Mouse (Mus musculus) liver, adult 10 weeks (tissue): ENCODE measurements around the gene Olfr235. TPM values are rescaled to one million over a fixed set of nuclear protein-coding genes. Genes with fewer than 3 reads are reported as not detected.

Experiments
- polyA plus RNA-seq: library from polyadenylated mRNA; stranded (reverse); fragments of 350-450 nt; fragmentation: Illumina TruSeq; extraction: RNeasy Lipid Tissue Mini Kit (QIAGEN cat#74804); gene quantifications from one replicate; pipeline ENCODE4 v1.2.3, GENCODE M21; 2014; ENCODE audit warnings: low read depth, low replicate concordance

Olfr235 gene
- polyA plus RNA-seq = not detected

DNA sequence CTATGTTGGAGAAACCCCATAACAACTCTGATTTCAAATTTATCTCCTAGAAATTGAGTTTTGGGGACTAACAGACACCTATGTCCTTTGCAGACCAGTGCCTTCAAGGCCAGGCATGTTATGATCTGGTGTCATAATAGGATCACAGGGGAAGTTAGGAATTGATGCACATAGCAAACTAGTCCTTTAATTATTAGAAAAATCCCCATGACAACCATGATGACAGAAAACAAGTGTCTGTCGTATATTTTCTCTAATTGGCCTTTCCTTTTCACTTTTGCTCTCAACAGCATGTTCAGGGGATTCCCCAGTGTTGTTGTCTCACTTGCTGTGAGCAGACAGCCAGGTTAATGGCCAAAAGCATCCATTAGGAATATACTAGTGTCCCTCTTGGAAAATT is at the start of gene Olfr235:
Gene Olfr235, plus strand, starts transcription at position 301 of the 400 bp plus-strand sequence.

DNA sequence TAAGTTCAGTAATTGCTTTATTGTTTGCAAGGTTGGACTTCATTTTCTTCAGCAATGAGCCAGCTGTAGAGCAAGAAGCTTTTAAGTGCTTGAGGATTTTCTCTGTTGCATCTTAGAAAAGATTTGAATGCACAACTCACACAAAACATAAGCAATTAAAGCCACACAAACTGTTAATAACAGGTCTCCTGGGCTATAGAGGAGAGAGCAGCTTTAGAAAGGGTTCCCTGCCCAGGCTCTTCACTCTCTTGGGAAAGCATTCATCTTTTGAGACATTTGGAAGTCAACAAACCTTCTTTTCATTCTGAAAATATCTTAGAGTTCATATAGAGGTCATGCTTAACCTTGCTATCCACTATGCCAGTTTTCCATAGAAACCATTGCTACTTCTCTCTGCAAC is 28.3 kb upstream of the Olfr235 start, which contains the start of gene Olfr1432:
Gene Olfr1432, minus strand, starts transcription at position 101 of the 400 bp plus-strand sequence.

DNA sequence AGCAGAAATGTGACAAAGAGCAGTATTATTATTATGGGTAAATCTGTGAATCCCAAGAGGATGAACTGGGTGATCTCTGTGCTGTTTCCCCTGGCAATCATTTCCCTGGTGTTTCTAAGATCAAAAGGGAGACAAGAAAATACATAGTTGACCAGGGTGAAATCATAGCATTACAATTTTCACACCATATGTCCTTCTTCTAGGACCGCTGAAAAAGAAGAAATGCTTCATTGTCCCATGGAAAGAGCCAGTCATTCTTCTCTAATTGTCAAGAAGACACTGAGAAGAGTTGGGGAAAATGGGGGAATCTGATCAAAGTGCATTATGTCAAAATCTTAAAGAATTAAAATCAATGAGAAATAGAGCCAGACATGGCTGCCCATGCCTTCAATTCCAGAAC is 19.3 kb upstream of the Olfr235 start, which contains the start of gene Olfr262:
Gene Olfr262, minus strand, starts transcription at position 101 of the 400 bp plus-strand sequence.

DNA sequence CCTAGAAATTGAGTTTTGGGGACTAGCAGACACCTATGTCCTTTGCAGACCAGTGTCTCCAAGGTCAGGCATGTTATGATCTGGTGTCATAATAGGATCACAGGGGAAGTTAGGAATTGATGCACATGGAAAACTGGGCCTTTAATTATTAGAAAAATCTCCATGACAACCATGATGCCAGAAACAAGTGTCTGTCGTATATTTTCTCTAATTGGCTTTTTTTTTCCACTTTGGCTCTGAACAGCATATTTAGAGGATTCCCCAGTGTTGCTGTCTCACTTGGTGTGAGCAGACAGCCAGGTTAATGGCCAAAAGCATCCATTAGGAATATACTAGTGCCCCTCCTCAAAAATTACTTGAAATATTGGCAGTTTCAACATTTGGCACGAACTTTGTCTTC is 18.7 kb downstream of the Olfr235 start, which contains the start of gene Olfr1434:
Gene Olfr1434, plus strand, starts transcription at position 301 of the 400 bp plus-strand sequence.

DNA sequence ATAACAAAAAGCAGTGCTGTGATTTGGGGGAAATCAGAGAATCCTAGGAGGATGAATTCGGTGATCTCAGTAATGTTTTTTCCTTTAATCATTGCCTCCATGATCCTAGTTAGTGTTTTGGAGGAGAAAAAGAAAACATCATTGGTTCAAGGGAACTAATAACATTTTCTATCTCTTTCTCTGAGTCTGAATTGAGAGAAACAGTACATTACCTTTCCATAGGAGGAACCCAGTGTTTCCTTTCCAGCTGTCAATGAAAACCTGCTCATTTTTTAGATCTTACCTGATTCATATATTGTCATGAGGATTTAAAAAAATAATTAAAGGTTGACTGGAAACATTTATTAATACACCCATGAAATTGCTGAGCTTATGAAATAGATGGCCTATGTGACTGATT is 38.2 kb downstream of the Olfr235 start, which contains the start of gene Olfr1436:
Gene Olfr1436, minus strand, starts transcription at position 101 of the 400 bp plus-strand sequence.

Other genes with a start within 250 kb of the Olfr235 start
- gene Olfr1423, start 219.7 kb upstream of the Olfr235 start, polyA plus RNA-seq = not detected
- not detected for gene Olfr1424, start 198.3 kb upstream of the Olfr235 start, polyA plus RNA-seq
- not detected for gene Olfr1425, start 183.3 kb upstream of the Olfr235 start, polyA plus RNA-seq
- gene Olfr1426, start 169.0 kb upstream of the Olfr235 start, polyA plus RNA-seq = not detected
- not detected for gene Olfr1427, start 157.7 kb upstream of the Olfr235 start, polyA plus RNA-seq
- not detected for gene Olfr1428, start 145.1 kb upstream of the Olfr235 start, polyA plus RNA-seq
- gene Olfr76, start 137.8 kb upstream of the Olfr235 start, polyA plus RNA-seq = not detected
- not detected for gene Olfr1555-ps1, start 90.9 kb upstream of the Olfr235 start, polyA plus RNA-seq
- gene Olfr1431, start 60.4 kb upstream of the Olfr235 start, polyA plus RNA-seq = not detected
- gene Olfr1432, start 28.4 kb upstream of the Olfr235 start, polyA plus RNA-seq = not detected
- gene Olfr262, start 19.4 kb upstream of the Olfr235 start, polyA plus RNA-seq = not detected
- not detected for gene Olfr1434, start 18.8 kb downstream of the Olfr235 start, polyA plus RNA-seq
- not detected for gene Olfr1436, start 38.1 kb downstream of the Olfr235 start, polyA plus RNA-seq
- gene Olfr1437, start 64.1 kb downstream of the Olfr235 start, polyA plus RNA-seq = not detected
- not detected for gene Olfr1438-ps1, start 74.9 kb downstream of the Olfr235 start, polyA plus RNA-seq
- gene Olfr1440, start 126.2 kb downstream of the Olfr235 start, polyA plus RNA-seq = not detected
- not detected for gene Olfr1441, start 156.4 kb downstream of the Olfr235 start, polyA plus RNA-seq
- gene Pfpl, start 166.9 kb downstream of the Olfr235 start, polyA plus RNA-seq = not detected
- gene Mpeg1, start 199.7 kb downstream of the Olfr235 start, polyA plus RNA-seq = 37.5 TPM
- 8.9 TPM for gene Dtx4, start 240.4 kb downstream of the Olfr235 start, polyA plus RNA-seq